Mouse (Mus musculus) mouse trophoblast stem cell (cell line): ENCODE data around the gene Insr.

Experiments
- in situ Hi-C, 2 experiments: fragments of 300-500 bp; cut with MseI, MboI; formaldehyde crosslinking; loops; 2 replicates in 1 of 2; 3 replicates in 1 of 2; pipeline ENCODE4 v1.15.1; 2025

Insr gene

GRCm38 (mm10) chr8:3275189-3275588 lies 4.2 kb downstream of the Insr start:
- in situ Hi-C loops: no loop called here

GRCm38 (mm10) chr8:3273799-3274198 lies 5.6 kb downstream of the Insr start:
- in situ Hi-C loops: no loop called here

GRCm38 (mm10) chr8:3267449-3267761 lies 12.0 kb downstream of the Insr start:
- in situ Hi-C loops: no loop called here

GRCm38 (mm10) chr8:3266686-3267448 lies 12.6 kb downstream of the Insr start:
- in situ Hi-C loops: no loop called here

GRCm38 (mm10) chr8:3265182-3265581 lies 14.2 kb downstream of the Insr start:
- in situ Hi-C loops: no loop called here

- in situ Hi-C loops: no loop called here
These were observed 16.6 kb downstream of the Insr start for GRCm38 (mm10) chr8:3262779-3263178.

- in situ Hi-C loops: no loop called here
These were observed 18.3 kb downstream of the Insr start for GRCm38 (mm10) chr8:3261101-3261500.

GRCm38 (mm10) chr8:3260127-3260811 lies 19.1 kb downstream of the Insr start:
- in situ Hi-C loops: no loop called here

- in situ Hi-C loops: no loop called here
These were observed 23.1 kb downstream of the Insr start for GRCm38 (mm10) chr8:3256147-3256940.

- in situ Hi-C loops: no loop called here
These were observed 24.1 kb downstream of the Insr start for GRCm38 (mm10) chr8:3255321-3255720.

GRCm38 (mm10) chr8:3253179-3253578 lies 26.2 kb downstream of the Insr start:
- in situ Hi-C loops: no loop called here

GRCm38 (mm10) chr8:3252665-3253064 lies 26.8 kb downstream of the Insr start:
- in situ Hi-C loops: no loop called here

- in situ Hi-C loops: no loop called here
These were observed 28.3 kb downstream of the Insr start for GRCm38 (mm10) chr8:3251101-3251500.

- in situ Hi-C loops: no loop called here
These were observed 29.5 kb downstream of the Insr start for GRCm38 (mm10) chr8:3249886-3250285.

- in situ Hi-C loops: no loop called here
These were observed 30.7 kb downstream of the Insr start for GRCm38 (mm10) chr8:3248704-3249103.

GRCm38 (mm10) chr8:3247129-3247528 lies 32.3 kb downstream of the Insr start:
- in situ Hi-C loops: no loop called here

GRCm38 (mm10) chr8:3243229-3243628 lies 36.2 kb downstream of the Insr start:
- in situ Hi-C loops: no loop called here

- in situ Hi-C loops: no loop called here
These were observed 38.7 kb downstream of the Insr start for GRCm38 (mm10) chr8:3240725-3241124.

GRCm38 (mm10) chr8:3239641-3240040 lies 39.8 kb downstream of the Insr start:
- in situ Hi-C loops: no loop called here

GRCm38 (mm10) chr8:3238792-3239191 lies 40.6 kb downstream of the Insr start:
- in situ Hi-C loops: no loop called here

GRCm38 (mm10) chr8:3237319-3237718 lies 42.1 kb downstream of the Insr start:
- in situ Hi-C loops: no loop called here

GRCm38 (mm10) chr8:3236277-3236676 lies 43.1 kb downstream of the Insr start:
- in situ Hi-C loops: no loop called here

- in situ Hi-C loops: no loop called here
These were observed 44.8 kb downstream of the Insr start for GRCm38 (mm10) chr8:3234569-3234968.
